Mouse (Mus musculus) small intestine, adult 2 months (tissue): ENCODE results near the gene Gtsf1l.

Experiments used
- CTCF ChIP-seq: fragments of 200-500 bp; IDR thresholded peaks from 2 replicates; pipeline ENCODE4 v1.5.1; 2012; ENCODE audit warnings: low read depth, mild to moderate bottlenecking, control low read depth, inconsistent platforms, low read length, moderate library complexity, mixed read lengths; ENCODE audit not compliant: insufficient replicate concordance, insufficient read length; ENCODE audit errors: extremely low read depth
- POLR2A ChIP-seq: fragments of 200-500 bp; IDR thresholded peaks from 2 replicates; pipeline ENCODE4 v1.6.1; 2012; ENCODE audit warnings: low read depth, mild to moderate bottlenecking, control low read depth, inconsistent platforms, low read length, moderate library complexity

DNA sequence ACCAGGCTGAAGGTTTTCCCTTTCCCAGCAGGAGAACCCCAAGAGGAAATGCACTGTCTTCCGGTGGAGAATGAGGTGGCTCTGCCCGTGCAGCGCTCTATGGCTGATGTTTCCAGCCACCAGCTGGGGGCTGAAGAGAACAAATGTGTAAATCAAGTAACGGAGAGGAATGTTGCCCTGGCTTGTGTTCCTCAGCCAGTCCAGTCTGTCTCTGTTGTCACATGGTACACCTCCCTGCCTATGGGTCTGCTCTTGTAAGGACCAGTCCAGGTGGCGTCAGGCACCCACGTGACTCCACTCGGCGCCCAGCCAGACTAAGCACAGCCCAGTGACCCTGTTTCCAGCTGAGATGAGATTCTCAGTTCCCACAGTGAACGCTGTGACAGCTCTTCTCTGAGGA, 34.7 kb upstream of the Gtsf1l start:
- TF ChIP-seq CTCF (no peak), POLR2A (no peak)
